Mouse (Mus musculus) kidney, adult 18-20 months (tissue): ENCODE data around the gene Homer3.

Source experiments
- DNase-seq: peaks from one replicate; pipeline ENCODE4 v3.0.0; 2021

The Homer3 gene

GRCm38 (mm10) chr8:70285304-70285703, 2.7 kb downstream of the Homer3 start:
- no peak for DNase-seq

- DNase-seq, result no peak
Observed at GRCm38 (mm10) chr8:70286737-70287136, 4.1 kb downstream of the Homer3 start.

- DNase-seq, result no peak
Observed at GRCm38 (mm10) chr8:70293988-70294405, 11.4 kb downstream of the Homer3 start.

- no peak for DNase-seq
Observed at GRCm38 (mm10) chr8:70300881-70301280, 18.3 kb downstream of the Homer3 start.

- peak; percentile 97 for DNase-seq
Observed at GRCm38 (mm10) chr8:70302358-70302890, 19.8 kb downstream of the Homer3 start, which contains the start of the genes Ddx49 and Cope. Ddx49 (minus strand) TSS chr8:70302489. Cope (plus strand) TSS chr8:70302518.

GRCm38 (mm10) chr8:70302901-70303300, 20.3 kb downstream of the Homer3 start:
- DNase-seq, result no peak

- DNase-seq, result no peak
Observed at GRCm38 (mm10) chr8:70309311-70309710, 26.7 kb downstream of the Homer3 start.

- no peak for DNase-seq
Observed at GRCm38 (mm10) chr8:70313399-70313798, 30.8 kb downstream of the Homer3 start.

GRCm38 (mm10) chr8:70315624-70316510, 33.2 kb downstream of the Homer3 start, which contains the start of gene Cers1:
Cers1 (plus strand) TSS chr8:70315775.
- peak; percentile 38 for DNase-seq

GRCm38 (mm10) chr8:70316511-70317504, 34.2 kb downstream of the Homer3 start:
- no peak for DNase-seq

- DNase-seq, result no peak
Observed at GRCm38 (mm10) chr8:70317872-70318271, 35.2 kb downstream of the Homer3 start.

- DNase-seq, result no peak
Observed at GRCm38 (mm10) chr8:70323716-70324115, 41.1 kb downstream of the Homer3 start.

GRCm38 (mm10) chr8:70327512-70327911, 44.9 kb downstream of the Homer3 start:
- no peak for DNase-seq

- DNase-seq, result no peak
Observed at GRCm38 (mm10) chr8:70329124-70329834, 46.7 kb downstream of the Homer3 start, which contains the start of gene Gdf1. Gdf1 (plus strand) TSS chr8:70329817.

GRCm38 (mm10) chr8:70329835-70330740, 47.5 kb downstream of the Homer3 start:
- no peak for DNase-seq

- DNase-seq, result no peak
Observed at GRCm38 (mm10) chr8:70330741-70331364, 48.2 kb downstream of the Homer3 start.

- no peak for DNase-seq
Observed at GRCm38 (mm10) chr8:70331526-70331925, 48.9 kb downstream of the Homer3 start.

- peak; percentile 59 for DNase-seq
Observed at GRCm38 (mm10) chr8:70332070-70332877, 49.6 kb downstream of the Homer3 start.

GRCm38 (mm10) chr8:70332878-70333202, 50.2 kb downstream of the Homer3 start:
- no peak for DNase-seq

GRCm38 (mm10) chr8:70338931-70339330, 56.3 kb downstream of the Homer3 start:
- no peak for DNase-seq
